Mouse (Mus musculus): ENCODE measurements around the gene Ripor1. TPM values are rescaled to one million over a fixed set of nuclear protein-coding genes. Genes with fewer than 3 reads are reported as not detected.

Ripor1 gene
- polyA plus RNA-seq, 1 experiment from 2014 or later = 20.9 TPM

GRCm38 (mm10) chr8:105636018-105636962 is 31.2 kb downstream of the Ripor1 start, which contains the start of gene Ctcf:
Gene Ctcf (plus strand): TSS chr8:105636568.
- under 1% methylated on average over 93 of the region's 126 CpGs for WGBS
- Histone ChIP-seq H3K36me3 (no peaks in the 10 kb centered on the region), H3K27me3 (no peaks in the 10 kb centered on the region), H3K9me3 (no peaks in the 10 kb centered on the region), H3K27ac (peak within 1 kb of the TSS; percentile 100), H3K4me3 (peak within 1 kb of the TSS; percentile 65), H3K4me2 (peak within 1 kb of the TSS; percentile 79), H3K4me1 (peaks cover 29% of the 10 kb centered on the region), H3K9ac (peak within 1 kb of the TSS; percentile 95)
- peak; percentile 90 for ATAC-seq (ENCODE audit: insufficient number of reproducible peaks, low FRiP score, low TSS enrichment, low read depth)

- no peaks in the 10 kb centered on the region for H3K36me3 ChIP-seq
- H3K4me3 ChIP-seq = peak within 1 kb of the TSS; percentile 65
- peak within 1 kb of the TSS; percentile 79 for H3K4me2 ChIP-seq
- ATAC-seq (ENCODE audit: insufficient number of reproducible peaks, low FRiP score, low TSS enrichment, low read depth) = peak; percentile 36
- under 1% methylated on average over 63 of the region's 63 CpGs for WGBS
- H3K27me3 ChIP-seq = no peaks in the 10 kb centered on the region
- H3K27ac ChIP-seq = peak within 1 kb of the TSS; percentile 100
- H3K4me1 ChIP-seq = peaks cover 29% of the 10 kb centered on the region
- no peaks in the 10 kb centered on the region for H3K9me3 ChIP-seq
- H3K9ac ChIP-seq = peak within 1 kb of the TSS; percentile 95
Measured at GRCm38 (mm10) chr8:105636963-105637510, 32.0 kb downstream of the Ripor1 start, which contains the start of gene Agrp. Gene Agrp (minus strand): TSS chr8:105637393.

GRCm38 (mm10) chr8:105637601-105638041 is 32.6 kb downstream of the Ripor1 start:
- ATAC-seq (ENCODE audit: insufficient number of reproducible peaks, low FRiP score, low TSS enrichment, low read depth) = no peak
- peak overlapping the region; percentile 65 for H3K4me3 ChIP-seq
- peaks cover 29% of the 10 kb centered on the region for H3K4me1 ChIP-seq
- H3K9me3 ChIP-seq = no peaks in the 10 kb centered on the region
- peak overlapping the region; percentile 100 for H3K27ac ChIP-seq
- H3K36me3 ChIP-seq = no peaks in the 10 kb centered on the region
- no peaks in the 10 kb centered on the region for H3K27me3 ChIP-seq
- H3K4me2 ChIP-seq = peak overlapping the region; percentile 79
- WGBS = under 1% methylated on average over 11 of the region's 11 CpGs
- peak overlapping the region; percentile 95 for H3K9ac ChIP-seq

- Histone ChIP-seq H3K27ac (peak overlapping the region; percentile 54), H3K4me3 (no peak overlapping the region), H3K27me3 (no peaks in the 10 kb centered on the region), H3K9ac (peak overlapping the region; percentile 17; the same call in 1 of the 2 replicates), H3K4me1 (peaks cover 29% of the 10 kb centered on the region), H3K4me2 (peak overlapping the region; percentile 79), H3K9me3 (no peaks in the 10 kb centered on the region), H3K36me3 (peaks cover 2% of the 10 kb centered on the region; the same call in 1 of the 2 replicates)
- 84% methylated on average over 4 of the region's 4 CpGs for WGBS
- ATAC-seq (ENCODE audit: insufficient number of reproducible peaks, low FRiP score, low TSS enrichment, low read depth) = no peak
Measured at GRCm38 (mm10) chr8:105638510-105638909, 33.5 kb downstream of the Ripor1 start.

DNA sequence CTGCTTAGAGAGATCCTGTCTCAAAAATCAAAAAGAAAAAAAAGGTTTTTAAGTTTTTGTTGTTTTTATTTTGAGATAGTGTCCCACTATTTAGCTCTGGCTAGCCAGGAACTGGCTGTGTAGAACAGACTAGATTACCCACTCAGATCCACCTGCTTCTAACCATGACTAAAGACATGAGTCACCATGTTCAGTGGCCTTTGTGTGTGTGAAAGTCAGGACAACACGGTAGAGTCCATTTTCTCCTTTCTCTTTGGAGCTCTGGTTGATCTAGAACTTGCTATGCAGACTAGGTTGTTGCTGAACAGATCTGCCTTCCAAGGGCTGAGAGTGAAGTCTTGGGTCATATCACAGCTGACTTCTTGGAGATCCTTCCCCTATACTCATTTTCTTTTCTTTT is 34.8 kb downstream of the Ripor1 start:
- no peak for ATAC-seq (ENCODE audit: insufficient number of reproducible peaks, low FRiP score, low TSS enrichment, low read depth)
- WGBS = 82% methylated on average over 1 of the region's 1 CpGs
- H3K4me2 ChIP-seq = no peak overlapping the region
- no peaks in the 10 kb centered on the region for H3K27me3 ChIP-seq
- H3K9me3 ChIP-seq = no peaks in the 10 kb centered on the region
- peak overlapping the region; percentile 27 for H3K27ac ChIP-seq
- H3K4me1 ChIP-seq = peaks cover 28% of the 10 kb centered on the region
- H3K4me3 ChIP-seq = no peak overlapping the region
- peaks cover 11% of the 10 kb centered on the region; the same call in 1 of the 2 replicates for H3K36me3 ChIP-seq
- H3K9ac ChIP-seq = no peak overlapping the region

DNA sequence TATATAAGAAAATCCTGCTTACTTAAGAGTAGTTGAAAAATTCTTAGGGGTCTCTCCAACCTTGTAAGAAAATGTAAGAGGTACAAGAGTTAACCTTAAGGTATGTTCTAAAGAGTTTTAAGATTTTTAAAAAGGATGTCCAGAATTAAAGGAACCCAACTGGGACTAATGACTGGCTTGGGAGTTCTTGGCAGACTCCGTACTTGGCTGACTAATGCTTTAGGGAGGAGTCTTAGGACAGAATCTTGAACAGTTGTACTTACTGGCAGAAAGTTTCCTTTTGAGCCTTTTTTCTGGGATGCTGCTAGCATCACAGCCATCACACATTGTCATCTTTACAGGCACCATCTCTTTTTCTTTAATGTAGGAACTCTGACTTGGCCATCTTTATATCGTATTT is 35.5 kb downstream of the Ripor1 start:
- H3K36me3 ChIP-seq = peaks cover 17% of the 10 kb centered on the region
- peaks cover 24% of the 10 kb centered on the region for H3K4me1 ChIP-seq
- 61% methylated on average over 2 of the region's 2 CpGs for WGBS
- no peak for ATAC-seq (ENCODE audit: insufficient number of reproducible peaks, low FRiP score, low TSS enrichment, low read depth)
- no peaks in the 10 kb centered on the region for H3K9me3 ChIP-seq
- no peaks in the 10 kb centered on the region for H3K27me3 ChIP-seq
- no peak overlapping the region for H3K4me3 ChIP-seq
- H3K4me2 ChIP-seq = no peak overlapping the region
- no peak overlapping the region for H3K27ac ChIP-seq
- no peak overlapping the region for H3K9ac ChIP-seq

GRCm38 (mm10) chr8:105645205-105645604 is 40.1 kb downstream of the Ripor1 start:
- Histone ChIP-seq H3K4me2 (no peak overlapping the region), H3K4me3 (no peak overlapping the region), H3K36me3 (peaks cover 35% of the 10 kb centered on the region), H3K9ac (no peak overlapping the region), H3K27me3 (no peaks in the 10 kb centered on the region), H3K4me1 (peaks cover 3% of the 10 kb centered on the region; the same call in 1 of the 2 replicates), H3K27ac (no peak overlapping the region), H3K9me3 (no peaks in the 10 kb centered on the region)
- WGBS = 88% methylated on average over 1 of the region's 1 CpGs
- ATAC-seq (ENCODE audit: insufficient number of reproducible peaks, low FRiP score, low TSS enrichment, low read depth) = no peak

DNA sequence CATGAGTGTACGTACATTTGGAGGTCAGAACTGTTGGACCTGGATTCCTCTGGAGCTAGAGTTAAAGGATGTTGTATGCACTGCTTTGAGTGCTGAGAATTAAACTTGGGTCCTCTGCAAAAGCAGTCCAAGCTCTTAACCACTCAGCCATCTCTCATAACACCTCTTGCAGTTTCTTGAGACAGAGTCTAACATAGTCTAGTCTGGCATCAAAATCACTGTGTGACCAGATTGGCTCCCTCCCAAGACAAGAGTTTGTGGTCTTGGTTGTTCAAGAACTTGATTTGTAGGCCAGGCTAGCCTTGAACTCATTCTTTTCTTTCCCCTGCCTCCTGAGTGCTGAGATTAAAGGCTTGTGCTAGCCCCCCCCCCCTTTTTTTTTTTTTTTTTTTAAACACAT is 43.9 kb downstream of the Ripor1 start:
- H3K36me3 ChIP-seq = peaks cover 45% of the 10 kb centered on the region
- WGBS = 98% methylated on average over 1 of the region's 1 CpGs
- no peak for ATAC-seq (ENCODE audit: insufficient number of reproducible peaks, low FRiP score, low TSS enrichment, low read depth)

DNA sequence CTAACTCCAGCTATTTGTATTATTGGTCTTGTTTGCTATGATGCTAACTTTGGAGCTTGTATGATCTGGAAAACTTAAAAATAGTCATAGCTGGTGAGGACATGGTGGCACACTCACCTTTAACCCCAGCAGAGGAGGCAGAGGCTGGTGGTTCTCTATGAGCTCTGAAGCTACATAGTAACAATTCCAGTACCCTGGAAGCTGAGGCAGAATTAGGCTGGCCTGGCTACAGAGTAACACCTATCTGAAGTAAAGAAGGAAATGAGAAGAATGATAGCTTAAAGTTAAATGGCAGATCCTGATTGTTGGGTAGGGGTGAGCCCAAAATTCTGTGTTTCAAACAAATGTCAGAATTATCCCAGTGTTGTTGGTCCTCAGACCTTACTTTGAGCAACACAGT is 52.6 kb downstream of the Ripor1 start:
- no peak for ATAC-seq (ENCODE audit: insufficient number of reproducible peaks, low FRiP score, low TSS enrichment, low read depth)
- no peaks in the 10 kb centered on the region for H3K4me1 ChIP-seq
- H3K27me3 ChIP-seq = no peaks in the 10 kb centered on the region
- no peak overlapping the region for H3K9ac ChIP-seq
- no peak overlapping the region for H3K4me2 ChIP-seq
- no peak overlapping the region for H3K27ac ChIP-seq
- H3K36me3 ChIP-seq = peaks cover 18% of the 10 kb centered on the region
- no peak overlapping the region for H3K4me3 ChIP-seq
- no peaks in the 10 kb centered on the region for H3K9me3 ChIP-seq

More for the DNA sequence above, 43.9 kb downstream of the Ripor1 start:
- H3K4me1 ChIP-seq = no peaks in the 10 kb centered on the region
- H3K27me3 ChIP-seq = no peaks in the 10 kb centered on the region
- H3K4me3 ChIP-seq = no peak overlapping the region
- H3K27ac ChIP-seq = no peak overlapping the region
- no peaks in the 10 kb centered on the region for H3K9me3 ChIP-seq
- H3K9ac ChIP-seq = no peak overlapping the region
- no peak overlapping the region for H3K4me2 ChIP-seq

- no peak overlapping the region for H3K9ac ChIP-seq
Measured at GRCm38 (mm10) chr8:105661167-105661566, 56.1 kb downstream of the Ripor1 start.

More at GRCm38 (mm10) chr8:105661167-105661566, 56.1 kb downstream of the Ripor1 start:
- peaks cover 28% of the 10 kb centered on the region for H3K36me3 ChIP-seq
- H3K27ac ChIP-seq = no peak overlapping the region
- H3K27me3 ChIP-seq = no peaks in the 10 kb centered on the region
- no peaks in the 10 kb centered on the region for H3K4me1 ChIP-seq
- 73% methylated on average over 3 of the region's 3 CpGs for WGBS
- H3K4me3 ChIP-seq = no peak overlapping the region
- H3K9me3 ChIP-seq = no peaks in the 10 kb centered on the region
- ATAC-seq (ENCODE audit: insufficient number of reproducible peaks, low FRiP score, low TSS enrichment, low read depth) = no peak
- no peak overlapping the region for H3K4me2 ChIP-seq

Measured in limb, embryonic 15.5 days (tissue).